Mouse (Mus musculus) ES-Bruce4 (cell line): ENCODE measurements around the gene Plscr3. TPM values are rescaled to one million over a fixed set of nuclear protein-coding genes. Genes with fewer than 3 reads are reported as not detected.
"Not testable (repeated sequence)": the region's sequence is repeated elsewhere in the genome, so short reads cannot be mapped to it uniquely, and the experiment has no call there.

Experiments used
- H3K27ac ChIP-seq: 2 replicates; pipeline ENCODE4 v1.5.1; 2012; ENCODE audit warnings: low read length, inconsistent platforms; ENCODE audit not compliant: insufficient read depth
- H3K27me3 ChIP-seq: 2 replicates; pipeline ENCODE4 v1.6.1; 2012; ENCODE audit warnings: mild to moderate bottlenecking, low read length, inconsistent platforms; ENCODE audit not compliant: control insufficient read depth, poor library complexity, insufficient read depth, severe bottlenecking
- H3K36me3 ChIP-seq: 2 replicates; pipeline ENCODE4 v1.6.1; 2012; ENCODE audit warnings: inconsistent platforms, mild to moderate bottlenecking, low read length, moderate library complexity; ENCODE audit not compliant: control insufficient read depth, poor library complexity, insufficient read depth, severe bottlenecking
- H3K4me1 ChIP-seq: one replicate; pipeline ENCODE4 v1.8.1; 2011; ENCODE audit warnings: low read length; ENCODE audit not compliant: control insufficient read depth, insufficient read depth
- H3K4me3 ChIP-seq: 2 replicates; pipeline ENCODE4 v1.5.1; 2011; ENCODE audit warnings: low read depth, mild to moderate bottlenecking, low read length
- H3K9ac ChIP-seq: 2 replicates; pipeline ENCODE4 v1.6.1; 2012; ENCODE audit warnings: low read depth, mild to moderate bottlenecking, inconsistent platforms; ENCODE audit not compliant: poor library complexity, severe bottlenecking
- H3K9me3 ChIP-seq: replicated peaks from 2 replicates; pipeline ENCODE4 v1.6.1; 2012; ENCODE audit warnings: mild to moderate bottlenecking, low read length, inconsistent platforms; ENCODE audit not compliant: control insufficient read depth, poor library complexity, insufficient read depth, severe bottlenecking
- CTCF ChIP-seq: IDR thresholded peaks from one replicate; pipeline ENCODE4 v1.8.1; 2011; ENCODE audit warnings: low read depth, low read length
- EP300 ChIP-seq: IDR thresholded peaks from 2 replicates; pipeline ENCODE4 v1.6.1; 2011; ENCODE audit warnings: low read depth, low read length; ENCODE audit not compliant: insufficient read depth
- POLR2A ChIP-seq: IDR thresholded peaks from one replicate; pipeline ENCODE4 v1.8.1; 2011; ENCODE audit warnings: low read length; ENCODE audit not compliant: insufficient read depth
- polyA plus RNA-seq: library from polyadenylated mRNA; stranded (reverse); fragments of >200 nt; gene quantifications from 2 replicates; pipeline ENCODE4 v1.2.4, GENCODE M21; 2011; ENCODE audit warnings: low read depth; ENCODE audit not compliant: missing spikeins, insufficient read depth, insufficient read length

Gene Plscr3
- polyA plus RNA-seq, 1 experiment: 27.2 TPM

GRCm38 (mm10) chr11:69849884-69850283, 3.7 kb downstream of the Plscr3 start:
- H3K27ac ChIP-seq: no peak overlapping the region
- no peak overlapping the region for H3K9ac ChIP-seq
- no peaks in the 10 kb centered on the region for H3K27me3 ChIP-seq
- TF ChIP-seq POLR2A: no peak
- no peak for TF ChIP-seq CTCF
- no peak for TF ChIP-seq EP300
- H3K36me3 ChIP-seq: peaks cover 14% of the 10 kb centered on the region
- peaks cover 4% of the 10 kb centered on the region for H3K4me1 ChIP-seq
- H3K9me3 ChIP-seq: no peaks in the 10 kb centered on the region
- no peak overlapping the region for H3K4me3 ChIP-seq

GRCm38 (mm10) chr11:69850754-69851153, 4.6 kb downstream of the Plscr3 start:
- H3K4me3 ChIP-seq: no peak overlapping the region
- no peaks in the 10 kb centered on the region for H3K27me3 ChIP-seq
- TF ChIP-seq POLR2A (no peak), EP300 (no peak), CTCF (no peak)
- H3K9me3 ChIP-seq: no peaks in the 10 kb centered on the region
- H3K4me1 ChIP-seq: peaks cover 2% of the 10 kb centered on the region
- H3K9ac ChIP-seq: no peak overlapping the region
- no peak overlapping the region for H3K27ac ChIP-seq
- peaks cover 14% of the 10 kb centered on the region for H3K36me3 ChIP-seq

DNA sequence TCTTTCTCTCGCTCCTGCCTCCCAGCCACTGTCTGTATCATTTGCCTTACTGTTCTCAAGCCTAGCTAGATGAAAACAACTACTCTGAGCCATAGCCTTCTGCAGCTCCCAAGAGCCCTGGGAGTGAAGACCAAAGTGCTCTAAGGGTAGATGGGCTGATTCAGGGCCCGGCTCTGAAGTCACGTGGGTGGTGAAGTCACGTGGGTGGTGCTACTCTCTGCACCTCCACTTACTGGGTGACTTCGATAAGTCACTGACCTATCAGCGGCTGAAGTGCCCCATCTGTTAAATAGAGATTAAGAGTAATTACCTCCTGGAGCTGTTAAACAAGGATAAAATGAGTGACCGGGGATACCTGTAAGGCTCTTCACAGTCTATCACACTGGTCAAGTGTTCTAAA, 7.8 kb downstream of the Plscr3 start:
- peaks cover 14% of the 10 kb centered on the region for H3K36me3 ChIP-seq
- H3K9me3 ChIP-seq: no peaks in the 10 kb centered on the region
- H3K9ac ChIP-seq: no peak overlapping the region
- TF ChIP-seq EP300: no peak
- no peak for TF ChIP-seq POLR2A
- no peak for TF ChIP-seq CTCF
- no peaks in the 10 kb centered on the region for H3K27me3 ChIP-seq
- H3K27ac ChIP-seq: no peak overlapping the region
- no peaks in the 10 kb centered on the region for H3K4me1 ChIP-seq
- H3K4me3 ChIP-seq: no peak overlapping the region

DNA sequence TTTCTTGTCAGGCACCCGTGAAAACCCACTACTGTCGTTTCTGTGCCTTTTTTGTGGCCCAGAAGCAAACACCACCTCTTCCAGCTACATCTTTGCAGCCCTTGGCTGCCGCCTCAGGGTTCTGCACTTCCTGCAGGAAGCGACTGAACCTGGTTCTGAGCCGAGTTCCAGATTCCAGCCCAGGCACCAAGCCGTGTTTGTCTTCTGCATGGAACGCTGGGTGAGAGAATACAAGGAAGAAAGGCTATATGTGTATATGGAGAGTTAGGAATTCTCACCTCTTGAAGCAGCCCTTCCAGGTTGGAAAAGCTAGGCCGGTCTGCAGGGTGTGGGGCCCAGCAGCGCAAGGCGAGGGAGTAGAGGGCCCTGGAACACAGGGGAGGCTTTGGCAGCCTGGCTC, 8.5 kb downstream of the Plscr3 start:
- Histone ChIP-seq H3K27ac (no peak overlapping the region; the same call in 1 of the 2 replicates), H3K4me1 (no peaks in the 10 kb centered on the region), H3K36me3 (peaks cover 14% of the 10 kb centered on the region), H3K9me3 (no peaks in the 10 kb centered on the region), H3K27me3 (no peaks in the 10 kb centered on the region), H3K9ac (no peak overlapping the region), H3K4me3 (no peak overlapping the region)
- TF ChIP-seq CTCF: no peak
- no peak for TF ChIP-seq POLR2A
- no peak for TF ChIP-seq EP300

DNA sequence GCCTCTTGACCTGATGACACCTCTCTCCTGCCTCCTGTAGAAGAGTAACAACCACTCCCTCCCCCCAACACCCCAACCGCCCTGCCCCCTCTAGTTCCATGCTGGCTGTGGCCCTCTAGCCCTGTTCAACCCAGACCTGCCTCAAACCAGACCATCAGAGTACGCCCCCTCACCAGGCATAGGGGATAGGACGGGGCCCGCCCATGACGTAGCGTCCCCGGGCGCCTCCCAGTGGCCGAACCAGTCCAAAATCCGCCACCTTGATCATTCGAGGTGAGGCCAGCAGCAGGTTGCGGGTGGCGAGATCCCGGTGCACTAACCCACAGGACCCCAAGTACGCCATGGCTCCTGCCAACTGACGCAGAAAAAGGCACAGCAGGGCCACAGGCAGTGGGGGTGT, 9.2 kb downstream of the Plscr3 start:
- peaks cover 14% of the 10 kb centered on the region for H3K36me3 ChIP-seq
- H3K4me3 ChIP-seq: peak overlapping the region; percentile 44
- H3K27ac ChIP-seq: no peak overlapping the region
- H3K27me3 ChIP-seq: no peaks in the 10 kb centered on the region
- H3K4me1 ChIP-seq: no peaks in the 10 kb centered on the region
- peak overlapping the region; percentile 12 for H3K9ac ChIP-seq
- no peak for TF ChIP-seq POLR2A
- TF ChIP-seq CTCF: peak; percentile 73
- TF ChIP-seq EP300: 0 out of 2 replicates have a peak, but pooled peaks have one; percentile 44
- no peaks in the 10 kb centered on the region for H3K9me3 ChIP-seq

GRCm38 (mm10) chr11:69858113-69858998, 12.2 kb downstream of the Plscr3 start, which contains the start of gene Tnk1:
Tnk1 (minus strand) TSS chr11:69858730.
- Histone ChIP-seq H3K36me3 (no peaks in the 10 kb centered on the region), H3K27ac (peak within 1 kb of the TSS; percentile 17; the same call in 1 of the 2 replicates), H3K9me3 (no peaks in the 10 kb centered on the region), H3K27me3 (no peaks in the 10 kb centered on the region), H3K4me3 (peak within 1 kb of the TSS; percentile 65), H3K4me1 (no peaks in the 10 kb centered on the region), H3K9ac (peak within 1 kb of the TSS; percentile 62)
- TF ChIP-seq POLR2A (peak; percentile 61), CTCF (no peak), EP300 (0 out of 2 replicates have a peak, but pooled peaks have one; percentile 7)

- H3K4me3 ChIP-seq, H3K4me1 ChIP-seq, H3K27ac ChIP-seq, H3K36me3 ChIP-seq, H3K27me3 ChIP-seq, H3K9me3 ChIP-seq, H3K9ac ChIP-seq: not testable (repeated sequence)
Measured at GRCm38 (mm10) chr11:69863729-69864128, 17.6 kb downstream of the Plscr3 start.
